Mouse (Mus musculus) hindbrain, embryonic 10.5 days (tissue): ENCODE data around the gene Trim80. TPM values are rescaled to one million over a fixed set of nuclear protein-coding genes. Genes with fewer than 3 reads are reported as not detected.
"Not testable (repeated sequence)": the region's sequence is repeated elsewhere in the genome, so short reads cannot be mapped to it uniquely, and the experiment has no call there.

Source experiments
- DNase-seq: peaks from one replicate; pipeline ENCODE4 v3.0.0-alpha.2; 2017; ENCODE audit warnings: low spot score
- H3K27ac ChIP-seq: fragments of 300-500 bp; sonication (generic); 2 replicates; pipeline ENCODE4 v1.5.1; 2016; ENCODE audit warnings: mild to moderate bottlenecking, moderate library complexity
- H3K27me3 ChIP-seq: fragments of 300-500 bp; sonication (generic); 2 replicates; pipeline ENCODE4 v1.6.1; 2016; ENCODE audit warnings: mild to moderate bottlenecking; ENCODE audit not compliant: poor library complexity, insufficient read depth, severe bottlenecking
- H3K36me3 ChIP-seq: fragments of 300-500 bp; sonication (generic); 2 replicates; pipeline ENCODE4 v1.6.1; 2016; ENCODE audit warnings: mild to moderate bottlenecking, moderate library complexity
- H3K4me1 ChIP-seq: fragments of 300-500 bp; sonication (generic); replicated peaks from 2 replicates; pipeline ENCODE4 v1.6.1; 2016; ENCODE audit warnings: mild to moderate bottlenecking
- H3K4me3 ChIP-seq: fragments of 300-500 bp; sonication (generic); 2 replicates; pipeline ENCODE4 v1.5.1; 2016; ENCODE audit warnings: mild to moderate bottlenecking, moderate library complexity
- H3K9me3 ChIP-seq: fragments of 300-500 bp; sonication (generic); 2 replicates; pipeline ENCODE4 v1.6.1; 2016; ENCODE audit warnings: mild to moderate bottlenecking, moderate library complexity
- WGBS: fragments of 180-500 bp; shearing (Covaris S2); methylation state at CpG from one replicate; pipeline ENCODE4 v1.1.7; 2016; 5-methylcytosine and 5-hydroxymethylcytosine counted together
- polyA plus RNA-seq: library from polyadenylated mRNA; unstranded; fragments of >200 nt; fragmentation: Nextera tagmentation; extraction: Ambion mirVana; gene quantifications from 2 replicates; pipeline ENCODE4 v1.2.1, GENCODE M21; 2016

The Trim80 gene
- polyA plus RNA-seq, 1 experiment from 2014 or later, result 0.08 TPM

DNA sequence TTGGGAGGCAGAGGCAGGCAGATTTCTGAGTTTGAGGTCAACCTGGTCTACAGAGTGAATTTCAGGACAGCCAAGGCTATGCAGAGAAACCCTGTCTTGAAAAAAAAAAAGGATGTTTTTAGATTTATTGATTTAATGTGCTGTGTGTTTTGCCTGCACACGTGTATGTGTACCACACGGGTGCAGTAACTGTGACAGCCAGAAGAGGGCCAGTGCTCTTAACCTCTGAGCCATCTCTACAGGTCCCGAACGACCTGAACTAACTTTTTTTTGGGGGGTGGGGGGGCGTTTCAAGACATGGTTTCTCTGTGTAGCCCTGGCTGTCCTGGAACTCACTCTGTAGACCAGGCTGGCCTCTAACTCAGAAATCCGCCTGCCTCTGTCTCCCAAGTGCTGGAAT lies 14.5 kb downstream of the Trim80 start:
- H3K4me3 ChIP-seq, H3K27ac ChIP-seq, H3K9me3 ChIP-seq, DNase-seq, H3K27me3 ChIP-seq, H3K36me3 ChIP-seq: not testable (repeated sequence)
- peaks cover 14% of the 10 kb centered on the region for H3K4me1 ChIP-seq
- WGBS, result 91% methylated on average over 6 of the region's 6 CpGs

DNA sequence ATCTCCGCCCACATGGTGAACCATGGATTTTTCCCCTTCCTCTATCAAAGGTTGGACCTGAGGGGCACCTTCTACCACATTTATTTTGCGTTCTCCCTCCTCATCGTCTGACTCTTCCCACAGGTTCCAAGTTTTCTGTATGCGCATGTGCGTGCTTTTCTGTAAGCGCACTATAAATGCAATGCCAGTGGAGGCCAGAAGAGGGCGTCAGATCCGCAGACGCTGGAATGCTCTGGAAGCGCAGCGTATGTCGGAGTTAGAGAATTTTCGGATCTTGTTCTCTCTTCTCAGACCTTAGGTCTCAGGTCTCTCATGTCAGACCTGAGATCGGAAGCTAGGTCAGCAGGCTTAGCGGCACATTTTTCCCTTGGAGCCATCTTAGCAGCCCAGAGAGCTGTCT lies 15.3 kb downstream of the Trim80 start:
- 86% methylated on average over 15 of the region's 15 CpGs for WGBS
- H3K36me3 ChIP-seq, result no peaks in the 10 kb centered on the region

DNA sequence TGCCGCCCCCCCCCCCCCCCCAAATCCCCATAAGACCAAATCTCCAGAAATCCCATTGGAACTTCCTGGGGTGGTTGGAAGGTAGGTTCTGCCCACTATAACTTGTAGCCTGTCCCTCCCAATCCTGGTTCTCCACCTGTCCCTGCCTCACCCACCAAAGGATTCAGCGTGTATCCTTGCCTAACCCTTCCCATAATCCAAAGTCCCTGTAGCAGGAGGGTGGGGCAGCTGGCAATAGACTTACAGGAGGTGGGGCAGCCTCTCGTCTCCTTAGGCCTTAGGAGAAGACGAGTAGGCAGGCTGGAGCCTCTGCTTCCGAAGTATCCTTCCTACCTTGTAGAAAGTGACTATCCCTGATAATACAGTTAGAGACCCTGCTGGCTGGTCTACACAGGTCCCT lies 15.8 kb downstream of the Trim80 start:
- DNase-seq, result no peak
- no peaks in the 10 kb centered on the region for H3K27me3 ChIP-seq
- no peaks in the 10 kb centered on the region for H3K9me3 ChIP-seq
- no peaks in the 10 kb centered on the region for H3K36me3 ChIP-seq
- 93% methylated on average over 5 of the region's 5 CpGs for WGBS
- no peak overlapping the region for H3K4me3 ChIP-seq
- H3K27ac ChIP-seq, result no peak overlapping the region
- peaks cover 17% of the 10 kb centered on the region for H3K4me1 ChIP-seq

More for the DNA sequence above, 15.3 kb downstream of the Trim80 start:
- Histone ChIP-seq H3K9me3 (no peaks in the 10 kb centered on the region), H3K27ac (no peak overlapping the region), H3K27me3 (peaks cover 2% of the 10 kb centered on the region; the same call in 1 of the 2 replicates), H3K4me1 (peaks cover 14% of the 10 kb centered on the region), H3K4me3 (no peak overlapping the region)
- DNase-seq, result no peak

DNA sequence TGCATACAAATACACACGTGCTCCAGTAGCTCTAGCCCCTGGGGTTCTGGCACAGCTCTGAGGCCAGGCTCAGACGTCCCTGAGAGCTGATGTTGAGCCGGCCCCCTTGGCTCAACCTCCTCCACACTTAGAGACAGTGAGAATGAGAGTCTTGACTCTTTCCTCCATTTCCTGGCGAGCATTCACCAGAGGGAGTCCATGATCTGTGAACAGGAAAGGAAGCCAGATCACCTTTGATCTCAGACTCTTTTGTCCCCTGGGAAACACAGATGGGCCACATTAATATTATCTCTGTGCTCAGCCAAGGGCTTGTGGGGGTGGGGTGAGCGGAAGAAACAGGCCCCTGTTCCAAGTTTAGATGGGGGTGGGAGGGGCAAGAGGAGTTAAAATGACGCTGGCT lies 17.1 kb downstream of the Trim80 start:
- Histone ChIP-seq H3K27ac (0 out of 2 replicates have a peak overlapping the region, but pooled peaks have one; percentile 23), H3K36me3 (no peaks in the 10 kb centered on the region), H3K4me1 (peaks cover 24% of the 10 kb centered on the region), H3K27me3 (peaks cover 7% of the 10 kb centered on the region; the same call in 1 of the 2 replicates), H3K4me3 (no peak overlapping the region), H3K9me3 (no peaks in the 10 kb centered on the region)
- WGBS, result 42% methylated on average over 6 of the region's 6 CpGs
- DNase-seq, result no peak

GRCm38 (mm10) chr11:115460976-115461375 lies 20.6 kb downstream of the Trim80 start:
- no peak for DNase-seq
- no peak overlapping the region for H3K4me3 ChIP-seq
- 25% methylated on average over 8 of the region's 8 CpGs for WGBS

DNA sequence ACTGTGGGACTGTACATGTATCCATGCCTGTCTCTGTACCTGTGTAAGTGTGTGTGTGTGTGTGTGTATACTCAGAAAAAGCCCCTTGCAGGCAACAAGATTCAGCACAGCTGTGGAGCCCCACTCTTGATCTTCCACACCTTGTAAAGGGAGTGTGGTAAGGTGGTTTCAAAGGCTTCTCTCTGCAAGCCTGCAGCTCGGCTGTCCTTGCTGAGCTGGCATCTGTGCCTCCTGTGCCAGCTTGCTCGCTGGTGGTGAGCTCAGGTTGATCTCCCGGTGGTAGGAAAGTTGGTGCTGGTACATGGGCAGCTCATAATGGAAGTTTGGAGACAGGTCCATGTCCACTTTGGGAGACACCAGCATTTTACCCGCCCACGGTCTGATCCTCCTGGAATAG lies 21.5 kb downstream of the Trim80 start:
- WGBS, result 80% methylated on average over 5 of the region's 5 CpGs

More at GRCm38 (mm10) chr11:115460976-115461375, 20.6 kb downstream of the Trim80 start:
- Histone ChIP-seq H3K27me3 (peaks cover 12% of the 10 kb centered on the region; the same call in 1 of the 2 replicates), H3K4me1 (peaks cover 32% of the 10 kb centered on the region), H3K9me3 (no peaks in the 10 kb centered on the region), H3K27ac (no peak overlapping the region), H3K36me3 (no peaks in the 10 kb centered on the region)

DNA sequence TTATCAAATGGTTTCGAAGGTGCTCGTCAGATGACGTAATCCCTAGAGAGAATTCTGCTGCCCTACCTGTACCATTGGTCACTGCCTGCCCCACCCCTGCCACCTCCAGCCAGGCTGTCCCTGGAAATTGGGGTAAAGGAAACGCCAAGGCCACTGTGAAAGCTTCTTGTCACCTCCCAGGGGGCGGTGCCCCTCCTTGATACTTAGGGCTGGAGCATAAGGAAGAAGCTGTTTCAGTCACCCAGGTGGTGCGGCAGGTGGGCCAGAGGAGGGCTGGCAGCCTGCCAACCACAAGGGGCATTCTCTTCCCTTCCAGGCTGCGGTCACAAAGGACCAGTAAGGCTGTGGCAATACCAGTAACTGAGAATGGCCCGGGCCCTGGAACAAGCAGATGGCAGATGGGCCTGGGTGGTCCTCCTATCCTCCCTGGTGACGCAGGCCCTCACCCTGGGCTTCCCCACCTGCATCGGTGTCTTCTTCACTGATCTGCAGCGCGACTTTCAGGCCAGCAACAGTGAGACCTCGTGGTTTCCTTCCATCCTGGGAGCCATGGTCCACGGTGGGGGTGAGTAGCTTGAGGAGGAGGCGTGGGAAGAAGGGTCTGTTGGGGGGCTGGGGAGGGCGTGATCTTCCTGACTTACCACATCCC lies 22.0 kb downstream of the Trim80 start, which contains the start of gene Slc16a5:
Slc16a5 (plus strand) TSS at position 232 of the 649 bp plus-strand sequence.
- 80% methylated on average over 16 of the region's 16 CpGs for WGBS
- Histone ChIP-seq H3K4me3 (no peak within 1 kb of the TSS), H3K4me1 (peaks cover 42% of the 10 kb centered on the region), H3K27me3 (peaks cover 12% of the 10 kb centered on the region; the same call in 1 of the 2 replicates), H3K9me3 (no peaks in the 10 kb centered on the region), H3K27ac (0 out of 2 replicates have a peak within 1 kb of the TSS, but pooled peaks have one; percentile 8), H3K36me3 (no peaks in the 10 kb centered on the region)
- DNase-seq, result no peak

More for the DNA sequence above, 21.5 kb downstream of the Trim80 start:
- no peaks in the 10 kb centered on the region for H3K9me3 ChIP-seq
- peaks cover 38% of the 10 kb centered on the region for H3K4me1 ChIP-seq
- no peaks in the 10 kb centered on the region for H3K36me3 ChIP-seq
- peaks cover 12% of the 10 kb centered on the region; the same call in 1 of the 2 replicates for H3K27me3 ChIP-seq
- no peak overlapping the region for H3K4me3 ChIP-seq
- no peak overlapping the region for H3K27ac ChIP-seq
- DNase-seq, result no peak

GRCm38 (mm10) chr11:115463397-115463796 lies 23.1 kb downstream of the Trim80 start:
- Histone ChIP-seq H3K4me1 (peaks cover 37% of the 10 kb centered on the region), H3K9me3 (no peaks in the 10 kb centered on the region), H3K36me3 (no peaks in the 10 kb centered on the region), H3K27me3 (peaks cover 12% of the 10 kb centered on the region; the same call in 1 of the 2 replicates), H3K27ac (no peak overlapping the region), H3K4me3 (no peak overlapping the region)
- no peak for DNase-seq
- 80% methylated on average over 11 of the region's 11 CpGs for WGBS

- Histone ChIP-seq H3K4me3 (no peak overlapping the region), H3K27ac (no peak overlapping the region), H3K36me3 (no peaks in the 10 kb centered on the region), H3K27me3 (peaks cover 12% of the 10 kb centered on the region), H3K9me3 (no peaks in the 10 kb centered on the region), H3K4me1 (peaks cover 35% of the 10 kb centered on the region)
- WGBS, result 88% methylated on average over 8 of the region's 8 CpGs
- DNase-seq, result no peak
These were observed 24.5 kb downstream of the Trim80 start for GRCm38 (mm10) chr11:115464851-115465250.

DNA sequence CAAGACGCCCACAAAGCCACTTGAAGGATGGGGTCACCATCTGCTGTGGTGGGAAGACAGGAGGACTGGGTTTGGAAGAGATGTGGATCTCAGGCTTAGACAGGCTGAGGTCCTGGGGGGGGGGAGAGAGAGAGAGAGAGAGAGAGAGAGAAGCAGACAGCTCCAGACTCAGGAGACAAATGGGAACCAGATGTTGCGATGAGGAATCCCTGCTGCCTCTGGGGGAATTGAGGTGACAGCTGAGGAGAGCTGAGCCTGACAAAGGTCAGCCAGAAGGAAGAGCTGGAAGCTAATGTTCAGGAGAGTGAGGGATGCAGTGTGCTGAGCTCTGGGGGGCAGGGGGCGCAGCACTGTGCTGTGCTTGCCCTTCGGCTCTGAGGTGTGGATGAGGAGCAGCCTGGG lies 26.9 kb downstream of the Trim80 start:
- H3K4me3 ChIP-seq, result no peak overlapping the region
- H3K27ac ChIP-seq, result peak overlapping the region; percentile 56
- 39% methylated on average over 4 of the region's 4 CpGs for WGBS
- peaks cover 29% of the 10 kb centered on the region for H3K4me1 ChIP-seq
- no peaks in the 10 kb centered on the region for H3K9me3 ChIP-seq
- H3K27me3 ChIP-seq, result peaks cover 7% of the 10 kb centered on the region
- H3K36me3 ChIP-seq, result no peaks in the 10 kb centered on the region
- peak; percentile 54 for DNase-seq

DNA sequence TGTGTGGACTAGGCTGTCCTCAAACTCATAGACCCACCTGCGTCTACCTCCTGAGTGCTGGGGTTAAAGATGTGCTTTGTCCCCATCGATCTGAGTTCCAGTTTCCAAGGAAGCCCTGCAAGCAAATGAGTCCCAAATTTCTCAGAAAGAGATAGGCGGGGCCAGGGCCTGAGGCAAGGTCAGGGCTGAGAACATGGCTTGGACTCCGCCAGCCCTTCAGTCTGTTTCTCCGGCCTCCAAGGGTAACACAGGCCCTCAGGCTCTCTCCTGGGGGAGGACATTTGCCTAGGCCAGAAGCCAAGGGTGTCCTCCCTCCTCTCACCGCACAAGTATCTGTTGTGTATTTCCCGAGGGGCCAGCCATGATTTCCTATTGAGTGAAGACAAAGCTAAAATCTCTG lies 31.8 kb downstream of the Trim80 start:
- H3K9me3 ChIP-seq, result no peaks in the 10 kb centered on the region
- 82% methylated on average over 7 of the region's 7 CpGs for WGBS
- no peak overlapping the region for H3K4me3 ChIP-seq
- H3K27me3 ChIP-seq, result no peaks in the 10 kb centered on the region; the same call in 1 of the 2 replicates
- H3K36me3 ChIP-seq, result no peaks in the 10 kb centered on the region
- H3K4me1 ChIP-seq, result peaks cover 56% of the 10 kb centered on the region
- DNase-seq, result no peak
- no peak overlapping the region for H3K27ac ChIP-seq

GRCm38 (mm10) chr11:115473626-115474275 lies 33.4 kb downstream of the Trim80 start:
- DNase-seq, result peak; percentile 92
- Histone ChIP-seq H3K36me3 (no peaks in the 10 kb centered on the region), H3K9me3 (no peaks in the 10 kb centered on the region), H3K27ac (peak overlapping the region; percentile 91), H3K4me3 (peak overlapping the region; percentile 7; the same call in 1 of the 2 replicates), H3K4me1 (peaks cover 52% of the 10 kb centered on the region), H3K27me3 (no peaks in the 10 kb centered on the region; the same call in 1 of the 2 replicates)
- WGBS, result 17% methylated on average over 15 of the region's 15 CpGs
